Mouse (Mus musculus) gonadal fat pad, adult 2 months (tissue): ENCODE results near the gene Gpr152. TPM values are rescaled to one million over a fixed set of nuclear protein-coding genes. Genes with fewer than 3 reads are reported as not detected.

Experiments
- DNase-seq: peaks from one replicate; pipeline ENCODE4 v3.0.0-alpha.2; 2012; ENCODE audit warnings: low read depth
- polyA plus RNA-seq: library from polyadenylated mRNA; depleted of rRNA; stranded (reverse); fragments of >200 nt; gene quantifications from 2 replicates; pipeline ENCODE4 v1.2.3, GENCODE M21; 2012

Gene Gpr152
- polyA plus RNA-seq, 1 experiment, result 0.20 TPM

- DNase-seq, result no peak
These were observed 32.1 kb downstream of the Gpr152 start for GRCm38 (mm10) chr19:4171393-4172290.

DNA sequence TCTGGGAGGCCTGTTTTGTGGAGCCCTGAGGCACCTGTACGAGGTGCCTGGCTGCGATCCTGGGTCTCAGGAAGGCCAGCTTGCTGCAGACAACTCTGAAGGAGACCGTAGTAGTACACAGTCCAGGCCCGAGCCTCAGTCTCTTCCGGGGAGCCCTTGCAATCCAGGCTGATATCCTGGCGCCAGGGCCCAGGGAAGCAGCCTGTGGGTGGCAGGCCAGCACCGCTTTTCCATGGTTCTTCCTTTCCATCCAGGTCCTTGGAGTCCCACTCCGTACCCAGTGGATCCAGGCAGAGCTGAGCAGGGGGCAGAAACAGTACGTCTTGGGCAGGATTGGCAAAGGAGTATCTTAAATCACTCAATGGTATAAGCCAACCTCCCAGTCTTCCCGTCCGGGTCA lies 33.3 kb downstream of the Gpr152 start:
- DNase-seq, result no peak

DNA sequence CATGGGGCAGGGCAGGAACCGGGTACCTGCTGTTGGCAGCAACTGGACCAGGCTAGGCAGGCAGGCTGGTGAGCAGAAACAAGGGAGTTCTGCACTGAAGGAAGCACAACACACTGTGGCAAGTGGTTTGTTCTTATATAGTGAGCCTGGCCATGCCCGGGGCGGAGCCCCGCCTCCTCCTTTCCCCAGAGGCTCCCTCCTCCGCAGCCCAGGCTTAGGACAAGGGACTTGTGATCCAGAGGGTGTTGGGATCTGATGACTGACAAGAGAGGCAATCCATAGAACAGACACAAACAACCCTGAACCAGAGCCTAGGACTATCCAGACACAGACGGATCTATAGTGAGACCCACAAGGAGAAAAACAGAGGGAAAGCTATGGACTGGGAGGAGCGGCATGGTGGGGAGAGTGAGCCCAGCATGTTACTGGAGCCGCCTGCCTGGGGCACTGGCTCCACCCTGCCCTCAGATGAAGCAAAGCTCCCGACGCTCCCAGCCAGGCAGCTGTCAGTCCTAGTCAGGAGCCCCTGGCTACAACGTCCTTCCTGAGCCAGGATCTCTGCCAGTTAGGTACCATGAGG lies 35.9 kb downstream of the Gpr152 start, which contains the start of gene Carns1:
TSS of gene Carns1 (minus strand) at position 112 of the 580 bp plus-strand sequence.
- DNase-seq, result no peak

- peak; percentile 51 for DNase-seq
These were observed 40.8 kb downstream of the Gpr152 start for GRCm38 (mm10) chr19:4180411-4180810.

DNA sequence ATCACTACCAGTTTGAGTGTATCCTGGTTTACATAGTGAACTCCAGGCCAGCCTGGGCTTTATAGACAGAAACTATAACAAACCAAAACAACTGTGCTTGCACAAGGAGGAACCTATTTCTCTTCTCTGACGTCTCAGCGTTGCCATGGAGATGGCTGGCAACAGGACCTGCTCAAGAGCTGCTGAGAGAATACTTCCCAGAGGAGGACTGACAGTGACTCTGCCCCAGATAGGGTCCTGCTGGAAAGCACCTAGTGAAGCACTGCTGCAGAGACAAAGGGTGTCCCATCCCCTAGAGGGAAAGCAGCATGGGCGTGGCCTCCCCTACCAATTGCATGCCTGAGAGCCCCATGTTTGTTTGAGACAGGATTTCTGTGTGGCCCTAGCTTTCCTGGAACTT lies 42.3 kb downstream of the Gpr152 start:
- no peak for DNase-seq

DNA sequence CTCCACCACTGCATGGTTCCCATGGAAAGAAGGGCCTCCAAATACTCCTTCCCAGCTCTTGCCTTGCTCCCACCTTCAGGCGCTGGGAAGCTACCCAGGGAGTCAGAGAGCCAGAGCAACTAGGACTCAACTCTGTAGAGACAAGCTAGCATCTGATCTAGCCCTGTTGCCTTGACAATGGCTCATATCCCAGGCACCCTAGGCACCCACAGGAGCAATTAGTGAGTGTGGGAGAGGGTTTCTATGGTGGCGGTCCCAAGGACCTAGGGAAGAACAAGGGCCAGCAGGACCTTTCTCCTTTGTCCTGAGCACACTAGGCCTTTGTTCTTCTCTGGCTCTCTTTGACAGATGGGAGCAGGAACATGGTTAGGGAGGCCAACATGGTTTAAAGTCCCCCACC lies 44.1 kb downstream of the Gpr152 start:
- DNase-seq, result no peak

- no peak for DNase-seq
These were observed 45.7 kb downstream of the Gpr152 start for GRCm38 (mm10) chr19:4184976-4185975.

GRCm38 (mm10) chr19:4187303-4187702 lies 47.7 kb downstream of the Gpr152 start:
- DNase-seq, result no peak

DNA sequence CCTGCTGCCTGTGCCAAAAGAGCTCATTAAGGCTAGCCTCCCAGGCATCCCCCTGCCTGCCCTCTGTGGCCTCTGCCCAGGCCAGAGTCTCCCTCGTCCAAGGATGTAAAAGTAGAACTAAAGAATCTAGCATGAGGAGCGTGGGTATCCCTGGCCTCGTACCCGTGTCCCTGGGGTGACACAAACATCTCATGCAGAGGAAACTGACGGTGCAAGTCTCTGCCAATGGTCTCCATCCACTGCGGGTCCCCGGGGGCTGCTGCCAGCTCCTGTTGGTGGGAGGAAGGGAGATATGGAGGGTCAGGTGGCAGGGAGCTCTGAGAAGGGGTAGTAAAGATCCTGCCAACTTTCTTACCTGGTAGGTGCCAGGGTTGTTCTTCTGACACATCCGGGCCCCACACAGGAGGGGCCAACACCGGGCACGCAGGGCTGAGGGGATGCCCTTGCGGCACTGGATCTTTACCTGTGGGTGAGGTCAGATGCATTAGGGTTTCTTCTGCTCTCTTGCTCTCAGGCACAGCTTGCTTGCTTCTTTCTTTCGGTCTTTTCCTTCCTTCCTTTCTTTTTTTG lies 49.5 kb downstream of the Gpr152 start:
- no peak for DNase-seq

DNA sequence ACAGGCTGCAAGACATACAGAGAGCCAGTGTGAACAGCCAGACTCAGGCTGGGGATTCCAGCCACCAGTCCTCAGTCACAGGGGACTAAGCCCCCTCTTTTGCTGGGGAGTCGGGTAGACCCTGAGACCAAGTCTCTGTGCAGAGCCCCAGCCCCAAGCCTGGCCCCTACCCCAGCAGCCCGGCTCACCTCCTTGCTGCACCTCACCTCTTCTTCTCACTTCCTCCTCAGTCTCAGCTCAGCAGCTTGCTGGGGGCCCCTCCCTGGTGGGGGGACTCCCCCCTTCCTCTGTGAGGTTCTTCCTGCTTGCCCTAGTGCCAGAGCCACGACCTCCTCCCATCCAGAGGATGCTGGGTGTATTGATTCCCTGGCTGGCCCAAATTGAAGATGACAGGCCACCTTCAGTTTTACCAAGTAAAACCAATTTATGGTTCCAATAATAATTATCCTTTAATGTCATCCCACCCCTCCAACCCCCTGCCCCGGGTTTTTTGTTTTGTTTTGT lies 51.3 kb downstream of the Gpr152 start, which contains the start of gene Tbc1d10c:
TSS of gene Tbc1d10c (minus strand) at position 454 of the 504 bp plus-strand sequence.
- DNase-seq, result no peak

- no peak for DNase-seq
These were observed 52.1 kb downstream of the Gpr152 start, which contains the start of gene Ppp1ca for GRCm38 (mm10) chr19:4191528-4192250. Gene Ppp1ca (plus strand): TSS chr19:4192065.

DNA sequence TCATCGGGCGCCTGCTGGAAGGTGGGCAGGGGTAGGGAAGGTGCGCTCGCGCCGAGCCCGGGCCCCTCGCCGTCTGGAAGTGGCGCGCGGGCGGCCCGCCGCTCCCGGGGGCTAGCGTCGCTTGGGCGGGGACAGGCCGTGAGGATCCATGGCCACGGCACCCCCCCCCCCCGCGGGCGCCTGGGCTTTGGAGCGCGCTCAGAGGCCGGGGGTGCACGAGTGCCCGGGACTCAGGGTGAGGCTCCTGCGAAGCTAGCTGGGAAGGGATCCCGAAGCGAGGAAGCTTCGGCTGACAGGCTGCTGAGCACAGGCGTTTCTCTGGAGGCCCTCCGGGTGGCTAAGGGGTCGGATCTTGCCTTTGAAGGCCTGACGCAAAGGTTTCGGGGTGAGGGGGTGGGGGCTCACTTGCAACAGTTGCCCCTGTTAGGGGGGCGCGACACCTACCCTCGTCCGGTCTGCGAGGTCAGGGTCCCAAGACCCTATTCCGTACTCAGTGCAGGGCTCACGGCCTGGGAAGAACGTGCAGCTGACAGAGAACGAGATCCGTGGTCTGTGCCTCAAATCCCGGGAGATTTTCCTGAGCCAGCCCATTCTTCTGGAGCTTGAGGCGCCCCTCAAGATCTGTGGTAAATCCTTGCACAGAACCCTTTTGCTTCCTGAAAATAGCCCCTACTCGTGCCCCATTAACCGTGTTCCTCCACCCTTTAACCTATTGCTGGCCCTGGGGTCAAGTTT lies 52.8 kb downstream of the Gpr152 start:
- no peak for DNase-seq

DNA sequence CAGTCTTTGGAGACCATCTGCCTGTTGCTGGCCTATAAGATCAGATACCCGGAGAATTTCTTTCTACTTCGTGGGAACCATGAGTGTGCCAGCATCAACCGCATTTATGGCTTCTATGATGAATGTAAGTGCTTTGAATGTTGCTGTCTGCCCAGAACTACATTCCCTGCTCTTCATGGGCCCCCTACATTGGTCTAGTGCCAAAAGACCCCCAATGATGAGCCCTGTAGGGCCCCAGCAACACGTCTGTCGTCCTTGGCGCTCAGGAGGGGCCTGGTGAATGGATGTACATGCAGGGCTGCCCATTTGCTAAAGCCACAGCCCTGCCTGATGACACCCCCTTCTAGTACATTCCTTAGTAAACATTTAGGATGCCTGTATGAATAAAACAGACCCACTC lies 53.5 kb downstream of the Gpr152 start:
- DNase-seq, result no peak

DNA sequence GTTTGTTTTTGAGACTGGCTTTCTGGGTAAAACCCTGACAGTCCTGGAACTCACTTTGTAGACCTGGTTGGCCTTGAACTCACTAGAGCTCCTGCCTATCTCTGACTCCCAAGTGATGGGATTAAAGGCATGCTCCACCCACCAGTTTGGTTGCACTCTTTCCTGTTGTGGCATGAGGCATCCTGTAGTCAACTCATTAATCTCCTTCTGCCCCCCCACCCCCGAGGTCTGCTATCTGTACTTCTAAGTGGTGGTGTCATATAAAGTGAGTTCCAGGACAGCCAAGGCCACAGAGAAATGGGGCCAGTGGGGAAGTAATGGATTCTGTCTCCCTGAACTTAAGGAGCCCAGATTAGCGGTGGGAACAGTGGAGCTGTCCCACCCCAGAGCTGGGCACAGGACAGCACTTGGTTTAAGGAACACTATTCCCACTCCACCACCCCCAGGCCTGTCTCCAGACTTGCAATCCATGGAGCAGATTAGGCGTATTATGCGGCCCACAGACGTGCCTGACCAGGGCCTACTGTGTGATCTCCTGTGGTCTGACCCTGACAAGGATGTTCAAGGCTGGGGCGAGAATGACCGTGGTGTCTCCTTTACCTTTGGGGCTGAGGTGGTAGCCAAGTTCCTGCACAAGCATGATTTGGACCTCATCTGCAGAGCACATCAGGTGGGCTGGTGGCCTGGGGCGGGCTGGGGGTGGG lies 54.6 kb downstream of the Gpr152 start:
- DNase-seq, result no peak

DNA sequence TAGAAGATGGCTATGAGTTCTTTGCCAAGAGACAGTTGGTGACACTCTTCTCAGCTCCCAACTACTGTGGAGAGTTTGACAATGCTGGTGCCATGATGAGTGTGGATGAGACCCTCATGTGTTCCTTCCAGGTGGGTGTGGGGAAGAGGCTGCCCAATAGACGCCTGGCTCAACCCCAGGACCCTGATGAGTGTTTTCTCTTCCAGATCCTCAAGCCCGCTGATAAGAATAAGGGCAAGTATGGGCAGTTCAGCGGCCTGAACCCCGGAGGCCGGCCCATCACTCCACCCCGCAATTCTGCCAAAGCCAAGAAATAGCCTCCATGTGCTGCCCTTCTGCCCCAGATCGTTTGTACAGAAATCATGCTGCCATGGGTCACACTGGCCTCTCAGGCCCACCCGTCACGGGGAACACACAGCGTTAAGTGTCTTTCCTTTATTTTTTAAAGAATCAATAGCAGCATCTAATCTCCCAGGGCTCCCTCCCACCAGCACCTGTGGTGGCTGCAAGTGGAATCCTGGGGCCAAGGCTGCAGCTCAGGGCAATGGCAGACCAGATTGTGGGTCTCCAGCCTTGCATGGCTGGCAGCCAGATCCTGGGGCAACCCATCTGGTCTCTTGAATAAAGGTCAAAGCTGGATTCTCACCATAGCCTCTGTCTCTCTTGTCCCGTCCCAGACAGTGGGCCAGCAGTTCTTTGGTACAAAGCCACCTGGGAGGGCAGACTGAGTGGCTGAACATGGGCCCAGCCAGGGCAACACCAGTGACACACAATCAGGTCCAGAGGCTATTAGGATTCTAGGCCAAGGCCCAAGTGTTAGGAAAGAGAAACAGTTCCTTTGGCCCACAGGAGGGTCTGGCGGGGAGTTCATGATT lies 55.4 kb downstream of the Gpr152 start:
- no peak for DNase-seq
